Mouse (Mus musculus) limb, embryonic 12.5 days (tissue): ENCODE data around the gene Bmt2. TPM values are rescaled to one million over a fixed set of nuclear protein-coding genes. Genes with fewer than 3 reads are reported as not detected.

Source experiments
- ATAC-seq: fragments of 200-750 bp; cut with Nextera tagmentation; 2 replicates; pipeline ENCODE4 v1.8.0; 2017; ENCODE audit warnings: low read depth, moderate TSS enrichment; ENCODE audit not compliant: insufficient number of reproducible peaks, insufficient read depth, low FRiP score, low TSS enrichment
- H3K27ac ChIP-seq: fragments of 300-500 bp; sonication (generic); 2 replicates; pipeline ENCODE4 v1.5.1; 2016; ENCODE audit warnings: mild to moderate bottlenecking, moderate library complexity
- H3K27me3 ChIP-seq: fragments of 300-500 bp; sonication (generic); 2 replicates; pipeline ENCODE4 v1.6.1; 2016; ENCODE audit warnings: mild to moderate bottlenecking, moderate library complexity
- H3K36me3 ChIP-seq: fragments of 300-500 bp; sonication (generic); 2 replicates; pipeline ENCODE4 v1.6.1; 2016; ENCODE audit warnings: mild to moderate bottlenecking, moderate library complexity
- H3K4me1 ChIP-seq: fragments of 300-500 bp; sonication (generic); replicated peaks from 2 replicates; pipeline ENCODE4 v1.6.1; 2016
- H3K4me2 ChIP-seq: fragments of 300-500 bp; sonication (generic); 2 replicates; pipeline ENCODE4 v1.6.1; 2016; ENCODE audit warnings: mild to moderate bottlenecking, moderate library complexity
- H3K4me3 ChIP-seq: fragments of 300-500 bp; sonication (generic); replicated peaks from 2 replicates; pipeline ENCODE4 v1.5.1; 2016; ENCODE audit warnings: mild to moderate bottlenecking
- H3K9ac ChIP-seq: fragments of 300-500 bp; sonication (generic); replicated peaks from 2 replicates; pipeline ENCODE4 v1.6.1; 2016; ENCODE audit warnings: mild to moderate bottlenecking, moderate library complexity
- H3K9me3 ChIP-seq: fragments of 300-500 bp; sonication (generic); 2 replicates; pipeline ENCODE4 v1.6.1; 2016; ENCODE audit warnings: mild to moderate bottlenecking, moderate library complexity
- WGBS: fragments of 180-500 bp; shearing (Covaris S2); methylation state at CpG from one replicate; pipeline ENCODE4 v1.1.7; 2016; 5-methylcytosine and 5-hydroxymethylcytosine counted together
- polyA plus RNA-seq: library from polyadenylated mRNA; unstranded; fragments of >200 nt; fragmentation: Nextera tagmentation; extraction: Ambion mirVana; gene quantifications from 2 replicates; pipeline ENCODE4 v1.2.1, GENCODE M21; 2016

Bmt2 gene
- polyA plus RNA-seq, 1 experiment from 2014 or later, result 23.7 TPM

DNA sequence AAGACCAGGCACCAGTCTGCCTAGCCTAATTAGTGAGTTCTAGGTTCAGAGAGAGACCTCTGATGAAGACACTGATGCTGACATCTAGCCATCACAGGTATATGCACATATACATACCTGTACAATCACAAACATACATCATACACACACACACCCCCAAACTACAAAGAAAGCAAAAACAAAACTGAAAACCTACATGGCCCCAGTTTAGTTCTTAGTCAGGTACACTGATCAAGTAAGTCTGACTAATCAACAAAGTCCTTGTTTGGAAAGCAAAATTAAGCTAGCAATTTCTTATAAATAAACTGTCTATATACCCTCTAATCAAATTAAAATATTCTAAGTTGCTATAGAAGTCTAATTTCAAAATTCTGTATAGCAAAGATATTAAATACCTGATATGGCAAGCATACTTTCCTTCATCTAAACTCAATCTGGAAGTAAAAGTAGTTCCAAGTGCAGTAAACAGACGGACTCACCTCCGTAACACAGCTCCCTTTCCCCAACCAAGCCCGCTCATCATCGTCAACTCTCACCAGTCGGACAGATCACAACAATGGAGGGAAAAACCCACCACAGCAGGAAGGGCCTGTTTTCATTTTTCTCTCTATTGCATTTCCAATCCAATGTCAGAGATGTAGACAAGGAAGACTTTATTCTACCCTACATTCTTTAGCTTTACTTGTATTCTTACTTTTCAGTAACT is 3.0 kb downstream of the Bmt2 start:
- 92% methylated on average over 5 of the region's 5 CpGs for WGBS
- no peak overlapping the region for H3K9ac ChIP-seq
- ATAC-seq, result no peak

DNA sequence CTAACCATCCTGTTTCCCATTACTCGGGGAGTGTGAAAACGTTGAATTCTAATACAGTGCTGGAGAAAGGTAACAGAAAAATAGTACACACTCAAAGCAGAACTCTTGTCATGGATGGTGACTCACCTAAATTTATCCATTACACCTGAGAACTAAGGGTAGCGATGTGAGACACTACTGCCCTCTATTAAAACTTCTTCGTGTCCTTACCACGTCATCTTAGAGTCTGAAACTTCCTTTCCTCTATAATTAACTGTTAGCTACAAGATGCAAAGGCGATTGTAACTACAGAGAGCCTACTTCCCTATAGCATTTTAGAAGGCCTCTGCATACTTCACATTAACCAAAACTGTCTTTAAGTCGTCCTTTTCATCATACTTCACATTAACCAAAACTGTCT is 12.1 kb downstream of the Bmt2 start:
- ATAC-seq, result no peak
- Histone ChIP-seq H3K27me3 (no peaks in the 10 kb centered on the region), H3K36me3 (peaks cover 20% of the 10 kb centered on the region), H3K9ac (no peak overlapping the region), H3K4me1 (no peaks in the 10 kb centered on the region), H3K4me3 (no peak overlapping the region), H3K9me3 (no peaks in the 10 kb centered on the region), H3K4me2 (no peak overlapping the region), H3K27ac (no peak overlapping the region)
- WGBS, result 83% methylated on average over 7 of the region's 7 CpGs

More for the DNA sequence above, 3.0 kb downstream of the Bmt2 start:
- peaks cover 3% of the 10 kb centered on the region for H3K4me1 ChIP-seq
- H3K4me3 ChIP-seq, result no peak overlapping the region
- H3K27ac ChIP-seq, result no peak overlapping the region
- no peaks in the 10 kb centered on the region for H3K9me3 ChIP-seq
- no peaks in the 10 kb centered on the region for H3K27me3 ChIP-seq
- peaks cover 4% of the 10 kb centered on the region; the same call in 1 of the 2 replicates for H3K36me3 ChIP-seq
- no peak overlapping the region for H3K4me2 ChIP-seq

DNA sequence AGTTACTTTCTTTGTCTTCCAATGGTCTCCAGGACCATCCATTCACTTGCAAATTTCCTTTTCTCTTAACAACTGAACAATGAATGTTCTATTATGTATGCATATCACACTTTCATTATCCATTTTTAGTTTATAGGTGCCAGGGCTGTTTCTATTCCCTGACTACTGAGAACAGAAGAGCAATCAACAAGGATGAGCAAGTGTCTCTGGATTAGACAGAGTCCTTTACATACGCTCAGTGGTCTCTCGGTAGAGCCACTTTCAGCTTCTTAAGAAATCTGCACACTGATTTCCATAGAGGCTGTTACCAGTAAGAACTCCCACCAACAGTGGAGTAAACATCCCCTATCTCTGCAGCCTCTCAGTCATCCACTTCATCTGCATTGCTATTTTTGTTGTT is 19.8 kb downstream of the Bmt2 start:
- no peak for ATAC-seq
- H3K4me2 ChIP-seq, result no peak overlapping the region
- H3K4me3 ChIP-seq, result no peak overlapping the region
- no peaks in the 10 kb centered on the region for H3K4me1 ChIP-seq
- H3K27ac ChIP-seq, result no peak overlapping the region
- WGBS, result 96% methylated on average over 2 of the region's 2 CpGs
- no peaks in the 10 kb centered on the region for H3K9me3 ChIP-seq
- H3K9ac ChIP-seq, result no peak overlapping the region
- H3K36me3 ChIP-seq, result peaks cover 27% of the 10 kb centered on the region
- H3K27me3 ChIP-seq, result no peaks in the 10 kb centered on the region

DNA sequence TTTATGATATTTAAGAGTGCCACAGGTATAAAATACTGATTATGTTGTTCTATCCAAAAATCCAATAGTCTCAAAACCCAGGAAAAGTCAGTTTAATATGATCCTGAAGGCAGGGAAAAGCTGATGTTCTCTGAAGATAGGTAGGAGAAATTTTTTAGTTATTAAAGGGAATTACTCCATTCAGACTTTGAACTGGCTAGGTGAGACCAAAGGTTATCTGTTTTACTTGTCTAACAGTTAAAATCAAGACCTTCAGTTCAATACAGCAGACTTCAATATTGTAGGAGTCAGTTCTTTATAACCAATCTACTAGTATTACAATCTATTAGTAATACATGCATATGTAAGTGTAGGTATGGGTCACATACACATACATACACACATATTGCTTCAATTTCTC is 23.7 kb downstream of the Bmt2 start:
- Histone ChIP-seq H3K27ac (no peak overlapping the region), H3K9me3 (no peaks in the 10 kb centered on the region), H3K9ac (no peak overlapping the region), H3K27me3 (no peaks in the 10 kb centered on the region), H3K4me1 (no peaks in the 10 kb centered on the region), H3K36me3 (peaks cover 17% of the 10 kb centered on the region; the same call in 1 of the 2 replicates), H3K4me2 (no peak overlapping the region), H3K4me3 (no peak overlapping the region)
- no peak for ATAC-seq

DNA sequence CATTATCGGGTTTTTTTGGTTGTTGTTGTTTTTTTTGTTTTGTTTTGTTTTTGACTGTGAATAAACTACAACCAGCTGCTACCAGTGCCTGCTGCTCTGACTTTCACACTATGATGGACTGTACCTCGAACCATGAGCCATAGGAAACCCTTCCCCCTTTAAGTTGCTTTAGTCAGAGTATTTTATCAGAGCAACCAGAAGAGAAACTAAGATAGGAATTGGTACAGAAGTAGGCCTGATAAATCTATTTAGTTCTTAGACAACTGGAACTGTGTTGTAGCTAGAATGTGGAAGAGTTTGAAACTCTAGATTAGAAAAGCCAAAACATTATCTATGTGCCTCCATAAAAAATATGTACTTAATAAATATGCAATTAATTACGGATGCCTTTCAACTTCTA is 25.5 kb downstream of the Bmt2 start:
- H3K9ac ChIP-seq, result no peak overlapping the region
- no peak overlapping the region for H3K4me2 ChIP-seq
- no peaks in the 10 kb centered on the region for H3K27me3 ChIP-seq
- no peaks in the 10 kb centered on the region for H3K4me1 ChIP-seq
- WGBS, result 88% methylated on average over 3 of the region's 3 CpGs
- no peak overlapping the region for H3K27ac ChIP-seq
- H3K36me3 ChIP-seq, result peaks cover 19% of the 10 kb centered on the region; the same call in 1 of the 2 replicates
- no peak overlapping the region for H3K4me3 ChIP-seq
- H3K9me3 ChIP-seq, result peaks cover 4% of the 10 kb centered on the region; the same call in 1 of the 2 replicates
- ATAC-seq, result no peak

DNA sequence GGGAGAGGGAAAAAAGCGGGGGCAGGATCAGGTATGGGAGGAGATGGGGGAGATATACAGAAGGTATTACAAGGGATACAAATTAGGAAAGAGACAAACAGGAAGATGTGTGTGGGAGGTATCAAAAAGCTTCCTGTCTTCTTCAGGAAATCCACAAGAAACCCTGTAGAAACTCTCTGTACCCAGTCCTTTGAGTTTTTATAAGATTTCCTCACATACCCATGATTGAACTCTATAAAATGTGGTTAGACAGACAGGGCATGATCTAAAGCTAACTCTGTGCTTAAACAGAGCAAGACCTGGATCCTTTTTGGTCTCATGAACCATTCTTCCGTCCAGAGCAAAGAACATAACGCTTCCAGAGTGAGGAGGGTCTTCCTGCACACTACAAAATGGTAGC is 26.9 kb downstream of the Bmt2 start:
- H3K4me1 ChIP-seq, result no peaks in the 10 kb centered on the region
- no peak for ATAC-seq
- H3K9me3 ChIP-seq, result peaks cover 4% of the 10 kb centered on the region; the same call in 1 of the 2 replicates
- H3K36me3 ChIP-seq, result peaks cover 19% of the 10 kb centered on the region; the same call in 1 of the 2 replicates
- no peak overlapping the region for H3K27ac ChIP-seq
- H3K27me3 ChIP-seq, result no peaks in the 10 kb centered on the region
- H3K4me2 ChIP-seq, result no peak overlapping the region
- WGBS, result 92% methylated on average over 3 of the region's 3 CpGs
- no peak overlapping the region for H3K9ac ChIP-seq
- no peak overlapping the region for H3K4me3 ChIP-seq

DNA sequence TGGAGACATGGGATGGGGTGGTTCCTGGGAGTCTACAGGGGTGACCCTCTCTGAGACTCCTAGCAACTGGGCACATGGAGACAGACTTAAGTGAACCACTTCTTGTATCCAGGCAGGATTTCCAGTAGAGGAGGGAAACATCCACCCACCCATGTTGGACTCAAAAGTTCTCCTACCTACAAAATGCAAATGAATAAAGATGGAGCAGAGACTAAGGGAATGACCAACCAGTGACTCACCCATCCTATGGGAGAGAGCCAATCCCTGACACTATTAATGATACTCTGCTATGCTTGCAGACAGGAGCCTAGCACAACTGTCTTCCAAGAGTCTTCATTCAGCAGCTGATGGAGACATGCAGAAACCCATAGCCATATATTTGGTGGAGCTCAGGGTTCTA is 29.5 kb downstream of the Bmt2 start:
- Histone ChIP-seq H3K36me3 (peaks cover 19% of the 10 kb centered on the region; the same call in 1 of the 2 replicates), H3K27me3 (no peaks in the 10 kb centered on the region), H3K9ac (no peak overlapping the region)

DNA sequence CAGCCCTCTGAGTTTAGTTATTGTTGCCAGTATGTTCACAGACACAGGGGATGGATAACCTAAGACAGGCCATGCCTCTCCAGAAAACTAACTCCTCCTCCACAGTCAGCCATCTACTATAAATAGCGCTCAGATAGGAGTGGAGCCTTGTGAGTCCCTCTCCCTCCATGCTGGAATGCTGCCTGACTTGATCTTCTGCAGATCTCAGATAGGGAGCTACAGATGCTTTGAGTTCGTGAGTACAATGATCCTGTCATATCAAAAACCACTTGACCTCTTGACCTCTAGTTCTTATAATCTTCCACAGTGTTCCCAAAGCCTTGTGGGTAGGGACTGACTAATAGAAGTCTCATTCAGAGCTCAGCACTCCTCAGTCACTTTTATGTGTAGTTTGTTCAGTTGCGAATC is 41.2 kb downstream of the Bmt2 start:
- no peak overlapping the region for H3K27ac ChIP-seq
- no peak for ATAC-seq
- no peak overlapping the region for H3K9ac ChIP-seq
- peaks cover 19% of the 10 kb centered on the region for H3K36me3 ChIP-seq
- H3K27me3 ChIP-seq, result no peaks in the 10 kb centered on the region
- no peak overlapping the region for H3K4me3 ChIP-seq
- no peaks in the 10 kb centered on the region for H3K9me3 ChIP-seq
- no peak overlapping the region for H3K4me2 ChIP-seq
- H3K4me1 ChIP-seq, result no peaks in the 10 kb centered on the region
- WGBS, result 75% methylated on average over 3 of the region's 3 CpGs

More for the DNA sequence above, 29.5 kb downstream of the Bmt2 start:
- ATAC-seq, result no peak
- no peak overlapping the region for H3K4me3 ChIP-seq
- H3K4me2 ChIP-seq, result no peak overlapping the region
- no peak overlapping the region for H3K27ac ChIP-seq
- peaks cover 12% of the 10 kb centered on the region for H3K9me3 ChIP-seq
- no peaks in the 10 kb centered on the region for H3K4me1 ChIP-seq

DNA sequence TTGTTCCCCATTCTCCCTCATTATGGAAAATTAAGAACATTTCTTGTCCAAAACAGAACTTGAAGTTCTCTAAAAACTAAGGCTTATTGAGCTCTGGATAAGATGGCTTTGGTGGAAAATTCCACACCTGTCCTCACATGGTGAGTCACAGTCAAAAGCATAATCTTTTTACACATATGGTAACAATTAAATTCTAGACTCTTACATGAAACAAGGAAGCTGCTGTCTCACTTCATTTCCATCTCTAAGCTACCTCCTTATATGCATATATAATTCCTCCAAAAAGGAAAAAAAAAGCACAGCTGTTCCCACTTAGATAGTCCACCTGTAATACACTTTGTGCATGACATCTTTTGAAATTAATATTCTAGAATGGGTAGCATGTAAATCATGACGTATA is 45.2 kb downstream of the Bmt2 start:
- H3K4me2 ChIP-seq, result no peak overlapping the region
- no peak overlapping the region for H3K4me3 ChIP-seq
- no peaks in the 10 kb centered on the region for H3K27me3 ChIP-seq
- no peaks in the 10 kb centered on the region for H3K9me3 ChIP-seq
- WGBS, result 73% methylated on average over 1 of the region's 1 CpGs
- 0 out of 2 replicates have a peak, but pooled peaks cover 2% of the 10 kb centered on the region for H3K4me1 ChIP-seq
- H3K9ac ChIP-seq, result no peak overlapping the region
- ATAC-seq, result peak; percentile 42; the same call in 1 of the 2 replicates
- H3K36me3 ChIP-seq, result peaks cover 12% of the 10 kb centered on the region
- no peak overlapping the region for H3K27ac ChIP-seq

DNA sequence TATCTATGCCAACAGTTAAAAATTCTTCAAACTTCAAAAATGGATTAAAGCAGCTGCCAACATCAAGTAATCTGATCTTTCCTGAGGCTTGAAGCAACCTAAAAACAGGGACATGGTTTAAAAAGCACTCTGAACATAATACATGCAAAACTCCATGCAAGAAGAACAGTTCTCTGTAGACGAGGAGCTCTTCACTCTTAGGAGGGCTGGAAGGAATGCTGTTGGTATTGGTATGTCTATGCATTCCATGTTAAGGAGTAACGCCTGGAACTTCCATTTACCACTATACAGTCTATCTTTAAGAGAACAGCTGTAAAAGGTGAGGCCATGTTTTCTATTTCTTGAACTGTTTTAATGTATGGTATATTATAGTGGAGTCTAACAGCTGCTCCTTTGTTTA is 47.2 kb downstream of the Bmt2 start:
- 69% methylated on average over 2 of the region's 2 CpGs for WGBS

DNA sequence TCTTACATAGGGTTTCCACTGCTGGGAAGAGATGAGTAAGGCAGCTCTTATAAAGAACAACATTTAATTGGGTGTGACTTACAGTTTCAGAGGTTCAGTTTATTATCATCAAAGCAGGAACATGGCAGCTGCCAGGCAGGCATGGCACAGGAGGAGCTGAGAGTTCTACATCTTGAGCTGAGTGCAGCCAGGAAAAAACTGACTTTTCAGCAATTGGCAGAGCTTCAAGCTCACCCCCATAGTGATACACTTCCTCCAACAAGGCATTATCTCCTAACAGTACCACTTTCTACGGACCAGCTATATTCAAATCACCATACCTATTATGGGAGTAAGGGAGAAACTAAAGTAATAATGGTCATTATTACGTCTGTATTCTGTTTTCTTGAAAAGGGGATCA is 58.1 kb downstream of the Bmt2 start:
- H3K9ac ChIP-seq, result no peak overlapping the region
- H3K36me3 ChIP-seq, result peaks cover 7% of the 10 kb centered on the region; the same call in 1 of the 2 replicates
- no peak overlapping the region for H3K27ac ChIP-seq
- no peak for ATAC-seq
- H3K27me3 ChIP-seq, result no peaks in the 10 kb centered on the region
- WGBS, result 89% methylated on average over 2 of the region's 2 CpGs
- H3K4me1 ChIP-seq, result no peaks in the 10 kb centered on the region
- H3K4me3 ChIP-seq, result no peak overlapping the region
- no peak overlapping the region for H3K4me2 ChIP-seq
- H3K9me3 ChIP-seq, result no peaks in the 10 kb centered on the region

More for the DNA sequence above, 47.2 kb downstream of the Bmt2 start:
- no peak overlapping the region for H3K4me3 ChIP-seq
- no peak overlapping the region for H3K4me2 ChIP-seq
- H3K36me3 ChIP-seq, result peaks cover 12% of the 10 kb centered on the region
- no peaks in the 10 kb centered on the region for H3K9me3 ChIP-seq
- no peak for ATAC-seq
- no peak overlapping the region for H3K27ac ChIP-seq
- 0 out of 2 replicates have a peak, but pooled peaks cover 2% of the 10 kb centered on the region for H3K4me1 ChIP-seq
- H3K9ac ChIP-seq, result no peak overlapping the region
- no peaks in the 10 kb centered on the region for H3K27me3 ChIP-seq

DNA sequence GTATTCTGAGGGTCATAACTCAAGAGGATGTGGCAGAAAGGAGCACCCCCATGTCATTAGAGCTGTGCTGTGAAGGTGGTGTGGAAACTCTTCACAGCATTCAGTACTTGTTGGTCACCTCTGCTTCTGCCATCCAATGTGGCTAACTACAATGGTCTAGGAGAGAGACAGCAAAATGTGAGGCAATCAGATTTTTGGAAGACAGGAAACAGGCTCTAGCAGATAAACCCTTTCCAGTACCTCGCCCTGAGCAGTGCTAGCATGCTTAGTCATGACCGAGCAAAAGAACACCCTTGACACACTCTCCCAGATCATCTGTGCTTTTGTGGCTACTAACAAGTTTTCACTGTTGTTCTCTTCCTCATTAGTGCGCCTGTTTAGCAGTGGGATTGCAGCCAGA is 60.7 kb downstream of the Bmt2 start:
- Histone ChIP-seq H3K4me2 (no peak overlapping the region), H3K27me3 (no peaks in the 10 kb centered on the region), H3K4me1 (no peaks in the 10 kb centered on the region), H3K4me3 (no peak overlapping the region), H3K27ac (no peak overlapping the region), H3K9me3 (no peaks in the 10 kb centered on the region), H3K36me3 (peaks cover 5% of the 10 kb centered on the region; the same call in 1 of the 2 replicates), H3K9ac (no peak overlapping the region)
- ATAC-seq, result no peak
- WGBS, result 89% methylated on average over 3 of the region's 3 CpGs
